Mouse (Mus musculus): ENCODE measurements at regions not wholly inside any gene's neighbourhood (a gene's known extent, or its start where the extent isn't known, plus 50 kb on each side); places are given as distances from the start of the nearest gene placed in this dataset.

DNA sequence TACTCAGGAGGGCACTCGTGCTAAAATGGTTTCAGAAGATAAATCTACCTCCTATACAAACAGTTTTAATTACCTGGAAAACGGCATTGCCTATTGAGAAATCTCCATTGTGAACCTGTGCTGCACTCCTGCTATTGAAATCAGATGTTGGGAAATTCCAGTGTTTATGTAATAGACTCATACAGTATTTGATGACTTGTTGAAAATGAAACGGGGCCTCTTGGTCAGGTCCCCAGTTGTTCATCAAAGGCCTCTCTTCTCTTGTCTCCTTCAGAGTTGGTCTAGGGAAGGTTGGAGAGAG is 246.8 kb upstream of the Meis1 start:
- Histone ChIP-seq H3K27ac (ENCODE audit: insufficient read depth, low read depth) (no peak overlapping the region), H3K36me3 (replicated peaks in 1 of 2; ENCODE audit: control insufficient read depth in 1 of 2, insufficient read depth in 1 of 2, low read length in 1 of 2) (no peaks in the 10 kb centered on the region), H3K4me2 (ENCODE audit: insufficient read depth, low read depth, poor library complexity, severe bottlenecking) (peak overlapping the region; percentile 40; the same call in 1 of the 2 replicates), H3K4me1 (ENCODE audit: control insufficient read depth in 1 of 2, insufficient read depth in 2 of 2) (peaks cover 0 to 7% of the 10 kb centered on the region in 2 experiments; a peak in 1 of 4 replicates), H3K9me3 (replicated peaks; ENCODE audit: low read length) (no peaks in the 10 kb centered on the region), H3K79me2 (replicated peaks; ENCODE audit: control insufficient read depth, extremely low read depth, insufficient read depth, poor library complexity, severe bottlenecking) (no peaks in the 10 kb centered on the region), H3K4me3 (replicated peaks in 1 of 3; ENCODE audit: low read depth in 2 of 3, low read length in 2 of 3, poor library complexity in 1 of 3) (no peak overlapping the region), H3K9ac (ENCODE audit: insufficient read depth, low read depth) (no peak overlapping the region), H3K27me3 (replicated peaks) (no peaks in the 10 kb centered on the region)
- dilution Hi-C loops (cut with MboI; ENCODE audit: extremely low pct_ligation_motif_present, extremely low pct_unique_long_range_greater_than_20kb, low sequenced_read_pairs) (no loop called here), in situ Hi-C loops (cut with MboI; ENCODE audit: low pct_ligation_motif_present, low pct_unique_long_range_greater_than_20kb, low sequenced_read_pairs) (no loop called here)
- TF ChIP-seq RAD21 (IDR thresholded peaks at IDR 0.05; ENCODE audit: low read depth, low read length) = no peak
- 0 out of 2 replicates have a peak, but pooled peaks have one; percentile 15 for TF ChIP-seq BHLHE40 (IDR thresholded peaks at IDR 0.05; ENCODE audit: low read depth, low read length)
- TF ChIP-seq EP300 (IDR thresholded peaks at IDR 0.05; ENCODE audit: low read length) = no peak
- TF ChIP-seq KAT2A (IDR thresholded peaks at IDR 0.05; ENCODE audit: insufficient replicate concordance, low read length) = no peak
- TF ChIP-seq E2F4 (IDR thresholded peaks at IDR 0.05; ENCODE audit: insufficient replicate concordance, low read depth, low read length) = no peak
- no peak for TF ChIP-seq MAX (IDR thresholded peaks at IDR 0.05; ENCODE audit: low read length)
- DNase-seq (ENCODE audit: extremely low read depth) = no peak

DNA sequence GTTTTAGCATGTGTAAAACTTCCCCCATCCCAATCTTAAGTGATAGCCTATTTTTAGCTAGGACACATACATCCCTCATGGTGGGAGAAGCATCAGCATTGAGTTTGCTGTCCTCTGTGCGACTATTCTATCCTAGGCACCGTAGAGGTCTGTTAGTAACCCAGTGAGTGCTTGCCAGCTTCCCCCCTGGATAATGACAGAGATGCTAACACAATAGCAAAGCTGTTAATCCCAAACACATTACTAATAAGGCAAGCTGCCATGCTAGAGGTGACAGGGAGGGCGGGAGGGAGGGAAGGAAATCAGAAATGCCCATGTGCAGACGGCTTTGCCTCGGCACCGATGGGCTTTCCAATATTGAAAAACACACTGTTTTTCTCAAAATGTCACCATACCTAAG is 272.2 kb upstream of the Meis1 start:
- dilution Hi-C loops (cut with MboI; ENCODE audit: extremely low pct_ligation_motif_present, extremely low pct_unique_long_range_greater_than_20kb, low sequenced_read_pairs) (no loop called here), in situ Hi-C loops (cut with MboI; ENCODE audit: low pct_ligation_motif_present, low pct_unique_long_range_greater_than_20kb, low sequenced_read_pairs) (no loop called here)
- no peak overlapping the region for H3K27ac ChIP-seq (ENCODE audit: insufficient read depth, low read depth)
- no peak overlapping the region for H3K4me3 ChIP-seq (replicated peaks in 1 of 3; ENCODE audit: low read depth in 2 of 3, low read length in 2 of 3, poor library complexity in 1 of 3)
- no peaks in the 10 kb centered on the region for H3K4me1 ChIP-seq (ENCODE audit: control insufficient read depth in 1 of 2, insufficient read depth in 2 of 2)
- H3K36me3 ChIP-seq (replicated peaks in 1 of 2; ENCODE audit: control insufficient read depth in 1 of 2, insufficient read depth in 1 of 2, low read length in 1 of 2) = no peaks in the 10 kb centered on the region
- no peaks in the 10 kb centered on the region for H3K27me3 ChIP-seq (replicated peaks)
- H3K79me2 ChIP-seq (replicated peaks; ENCODE audit: control insufficient read depth, extremely low read depth, insufficient read depth, poor library complexity, severe bottlenecking) = no peaks in the 10 kb centered on the region
- DNase-seq (ENCODE audit: extremely low read depth) = no peak
- TF ChIP-seq ZMIZ1 (IDR thresholded peaks at IDR 0.05; ENCODE audit: low read depth, low read length) = no peak
- no peak for TF ChIP-seq NELFE (IDR thresholded peaks at IDR 0.05; ENCODE audit: low read depth, low read length)
- TF ChIP-seq SMC3 (IDR thresholded peaks at IDR 0.05; ENCODE audit: low read depth, low read length) = no peak
- TF ChIP-seq UBTF (IDR thresholded peaks at IDR 0.05; ENCODE audit: low read depth, low read length) = no peak
- TF ChIP-seq MYC (IDR thresholded peaks at IDR 0.05; ENCODE audit: low read depth, low read length) = no peak
- TF ChIP-seq RAD21 (IDR thresholded peaks at IDR 0.05; ENCODE audit: low read depth, low read length) = no peak
- no peak for TF ChIP-seq JUN (IDR thresholded peaks at IDR 0.05; ENCODE audit: insufficient read depth, low read depth, low read length)
- TF ChIP-seq POLR2AphosphoS2 (IDR thresholded peaks at IDR 0.05; ENCODE audit: low read depth, low read length) = no peak
- no peak for TF ChIP-seq USF1 (IDR thresholded peaks at IDR 0.05; ENCODE audit: low read depth, low read length)
- TF ChIP-seq ZC3H11A (IDR thresholded peaks at IDR 0.05; ENCODE audit: low read depth, low read length) = no peak
- no peak for TF ChIP-seq MXI1 (IDR thresholded peaks at IDR 0.05; ENCODE audit: low read depth, low read length)
- no peak for TF ChIP-seq CHD2 (IDR thresholded peaks at IDR 0.05; ENCODE audit: low read length)
- TF ChIP-seq MEF2A (IDR thresholded peaks at IDR 0.05; ENCODE audit: borderline replicate concordance, low read depth, low read length) = no peak
- no peak for TF ChIP-seq E2F4 (IDR thresholded peaks at IDR 0.05; ENCODE audit: insufficient replicate concordance, low read depth, low read length)
- TF ChIP-seq MAZ (IDR thresholded peaks at IDR 0.05; ENCODE audit: low read depth, low read length) = no peak
- no peak for TF ChIP-seq KAT2A (IDR thresholded peaks at IDR 0.05; ENCODE audit: insufficient replicate concordance, low read length)
- no peak for TF ChIP-seq CHD1 (IDR thresholded peaks at IDR 0.05; ENCODE audit: low read depth, low read length)
- no peak for TF ChIP-seq TCF12 (IDR thresholded peaks at IDR 0.05; ENCODE audit: low read depth, low read length)
- no peak for TF ChIP-seq EP300 (IDR thresholded peaks at IDR 0.05; ENCODE audit: low read length)
- H3K9me3 ChIP-seq (replicated peaks; ENCODE audit: low read length) = no peaks in the 10 kb centered on the region
- H3K4me2 ChIP-seq (ENCODE audit: insufficient read depth, low read depth, poor library complexity, severe bottlenecking) = no peak overlapping the region
- no peak overlapping the region for H3K9ac ChIP-seq (ENCODE audit: insufficient read depth, low read depth)
